Mouse (Mus musculus): Measurements from ENCODE around the gene Acbd6. TPM values are rescaled to one million over a fixed set of nuclear protein-coding genes. Genes with fewer than 3 reads are reported as not detected.

Gene Acbd6
- polyA plus RNA-seq, 1 experiment from 2014 or later: 45.9 TPM

DNA sequence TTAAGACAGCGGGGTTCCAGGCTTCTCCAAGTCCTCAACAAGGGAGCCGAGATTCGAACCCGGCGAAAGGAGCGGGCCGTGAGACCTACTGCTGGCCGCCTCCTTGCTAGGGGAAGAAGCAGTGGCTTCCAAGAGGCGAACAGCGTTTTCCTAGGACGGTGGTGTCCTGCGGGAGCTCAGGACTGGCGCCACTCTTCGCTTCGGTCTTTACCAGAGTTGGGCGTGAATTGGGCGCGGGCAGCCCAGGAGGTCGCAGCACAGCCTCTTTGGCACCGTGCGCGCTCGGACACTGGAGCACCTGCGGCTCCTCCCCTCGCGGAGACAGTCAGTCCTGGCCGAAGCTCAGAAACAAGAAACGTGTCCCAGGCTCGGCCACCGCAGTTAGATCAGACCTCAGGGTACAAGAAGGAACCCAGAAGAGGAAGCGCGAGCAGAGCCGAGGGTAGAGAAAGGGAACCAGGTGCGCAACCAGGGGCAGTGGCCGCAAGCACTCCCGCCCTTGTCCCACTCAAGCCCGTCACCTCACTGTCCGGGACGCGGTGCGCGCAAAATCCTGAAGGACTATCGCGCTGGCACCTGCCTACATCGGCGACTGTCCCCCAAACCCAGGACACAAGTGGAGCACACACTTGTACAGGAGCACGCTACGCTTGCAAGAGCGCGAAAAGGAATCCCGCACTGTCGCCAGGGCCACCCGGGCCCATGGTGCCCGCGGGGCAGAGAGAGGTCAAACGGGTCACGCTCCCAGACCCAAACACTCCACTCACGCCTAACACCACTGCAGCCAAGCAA is 179.3 kb downstream of the Acbd6 start:
- Histone ChIP-seq H3K4me1 (ENCODE audit: control insufficient read depth, insufficient read depth, low read length) (peaks cover 11% of the 10 kb centered on the region), H3K9me3 (replicated peaks; ENCODE audit: control insufficient read depth, low read length) (no peaks in the 10 kb centered on the region), H3K4me2 (ENCODE audit: low read depth, low read length) (no peak overlapping the region), H3K36me3 (ENCODE audit: control insufficient read depth, insufficient read depth, low read length) (no peaks in the 10 kb centered on the region), H3K4me3 (replicated peaks; ENCODE audit: low read length) (no peak overlapping the region), H3K9ac (ENCODE audit: low read length) (no peak overlapping the region), H3K27me3 (ENCODE audit: control insufficient read depth, insufficient read depth, low read length) (peaks cover 94% of the 10 kb centered on the region), H3K27ac (ENCODE audit: low read length) (no peak overlapping the region)
- no peak for ATAC-seq (ENCODE audit: insufficient read depth, low FRiP score)
- under 1% methylated on average over 58 of the region's 58 CpGs for WGBS

DNA sequence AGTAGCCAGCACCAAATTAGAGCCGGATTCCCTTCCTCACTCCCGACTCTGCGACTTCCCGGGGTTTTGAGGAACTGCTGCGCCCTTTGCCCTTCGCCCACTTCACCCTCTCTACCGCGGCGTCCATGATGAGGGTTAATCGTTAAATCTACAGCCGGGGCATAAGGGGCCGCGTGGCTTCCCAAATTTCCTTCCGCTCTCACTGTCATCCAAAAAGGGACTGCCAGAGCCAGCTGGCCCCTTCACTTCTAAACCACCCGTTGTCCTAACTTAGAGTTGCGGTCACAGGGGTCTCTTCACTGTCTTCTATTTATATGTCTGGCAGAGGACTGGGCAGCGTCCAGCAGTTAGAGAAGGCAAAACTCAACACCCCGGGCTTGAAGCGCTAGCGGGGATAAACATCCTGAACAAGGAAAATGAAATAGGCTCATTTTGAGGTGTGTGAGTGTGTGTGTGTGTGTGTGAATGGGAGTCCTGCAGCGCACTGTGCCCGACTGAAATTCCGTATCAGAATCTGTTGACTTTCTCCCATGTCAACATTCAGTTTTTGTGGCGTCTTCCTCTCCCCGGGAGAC is 180.0 kb downstream of the Acbd6 start:
- under 1% methylated on average over 25 of the region's 25 CpGs for WGBS
- peaks cover 95% of the 10 kb centered on the region for H3K27me3 ChIP-seq (ENCODE audit: control insufficient read depth, insufficient read depth, low read length)

More for the DNA sequence above, 180.0 kb downstream of the Acbd6 start:
- Histone ChIP-seq H3K4me3 (replicated peaks; ENCODE audit: low read length) (no peak overlapping the region), H3K4me2 (ENCODE audit: low read depth, low read length) (no peak overlapping the region), H3K9ac (ENCODE audit: low read length) (no peak overlapping the region), H3K27ac (ENCODE audit: low read length) (no peak overlapping the region), H3K4me1 (ENCODE audit: control insufficient read depth, insufficient read depth, low read length) (peaks cover 18% of the 10 kb centered on the region), H3K36me3 (ENCODE audit: control insufficient read depth, insufficient read depth, low read length) (no peaks in the 10 kb centered on the region), H3K9me3 (replicated peaks; ENCODE audit: control insufficient read depth, low read length) (no peaks in the 10 kb centered on the region)
- no peak for ATAC-seq (ENCODE audit: insufficient read depth, low FRiP score)

Other genes starting within 250 kb of the Acbd6 start
- 6.5 and 7.8 TPM in 2 replicates for gene Xpr1, start 140.7 kb upstream of the Acbd6 start, polyA plus RNA-seq (2015; fragmentation: Nextera tagmentation; extraction: Ambion mirVana)
- 0.06 TPM in 1 of 2 replicates, not detected in the other for gene Lhx4, start 193.6 kb downstream of the Acbd6 start, polyA plus RNA-seq (2015; fragmentation: Nextera tagmentation; extraction: Ambion mirVana)

Data from stomach, embryonic 16.5 days (tissue).